Mouse (Mus musculus): Measurements from ENCODE around the gene Metap1d. TPM values are rescaled to one million over a fixed set of nuclear protein-coding genes. Genes with fewer than 3 reads are reported as not detected.

Gene Metap1d
- polyA plus RNA-seq (2015; fragmentation: Nextera tagmentation; extraction: Ambion mirVana): 21.0 and 21.4 TPM in 2 replicates

DNA sequence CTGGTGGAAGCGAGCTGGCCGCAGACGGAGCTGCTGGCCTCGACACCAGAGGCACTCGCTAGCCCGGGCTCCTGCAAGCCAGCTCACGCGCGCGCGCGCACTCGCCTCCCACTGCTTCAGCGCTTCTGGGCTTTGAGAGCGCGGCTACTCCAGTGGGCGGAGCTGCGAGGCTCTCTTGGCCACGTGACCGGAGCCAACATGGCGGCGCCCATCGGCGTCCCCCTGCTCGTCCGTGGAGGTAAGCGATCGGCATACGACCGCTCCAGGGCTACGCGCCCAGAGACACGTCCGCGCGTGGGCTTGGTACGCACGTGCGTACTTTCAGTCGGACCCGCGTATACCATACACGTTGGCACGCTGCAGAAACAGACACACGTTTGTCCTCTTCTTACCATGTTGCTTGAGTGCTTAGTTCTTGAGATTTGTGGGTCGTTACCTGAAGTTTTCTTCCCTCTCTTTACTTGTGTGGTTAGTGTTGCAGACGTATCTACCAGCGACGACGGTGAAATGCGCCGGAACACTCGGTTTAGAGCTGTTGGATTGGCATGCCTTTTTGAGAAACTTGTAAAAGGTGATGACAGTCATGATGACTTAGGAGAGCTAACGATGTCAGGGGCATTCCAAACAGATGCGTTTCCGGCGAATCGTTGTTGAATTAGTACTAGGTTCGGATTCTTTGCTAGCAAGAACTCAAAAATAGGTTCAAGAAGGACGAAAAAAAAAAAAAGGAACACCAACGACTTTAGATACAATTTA, at the start of gene Metap1d:
Gene Metap1d (plus strand): TSS at position 116 of the 756 bp plus-strand sequence.
- WGBS (ENCODE audit: insufficient replicate concordance): under 1% methylated on average over 61 of the region's 61 CpGs
- peak within 1 kb of the TSS; percentile 62 for H3K9ac ChIP-seq
- peak within 1 kb of the TSS; percentile 71 for H3K4me3 ChIP-seq (replicated peaks)
- peak; percentile 94 for ATAC-seq (ENCODE audit: insufficient read depth)
- no peaks in the 10 kb centered on the region for H3K9me3 ChIP-seq (replicated peaks)
- H3K36me3 ChIP-seq (replicated peaks): no peaks in the 10 kb centered on the region
- peaks cover 18% of the 10 kb centered on the region for H3K27me3 ChIP-seq
- H3K27ac ChIP-seq (replicated peaks): peak within 1 kb of the TSS; percentile 77
- H3K4me1 ChIP-seq (replicated peaks): peaks cover 46% of the 10 kb centered on the region
- H3K4me2 ChIP-seq: peak within 1 kb of the TSS; percentile 89

DNA sequence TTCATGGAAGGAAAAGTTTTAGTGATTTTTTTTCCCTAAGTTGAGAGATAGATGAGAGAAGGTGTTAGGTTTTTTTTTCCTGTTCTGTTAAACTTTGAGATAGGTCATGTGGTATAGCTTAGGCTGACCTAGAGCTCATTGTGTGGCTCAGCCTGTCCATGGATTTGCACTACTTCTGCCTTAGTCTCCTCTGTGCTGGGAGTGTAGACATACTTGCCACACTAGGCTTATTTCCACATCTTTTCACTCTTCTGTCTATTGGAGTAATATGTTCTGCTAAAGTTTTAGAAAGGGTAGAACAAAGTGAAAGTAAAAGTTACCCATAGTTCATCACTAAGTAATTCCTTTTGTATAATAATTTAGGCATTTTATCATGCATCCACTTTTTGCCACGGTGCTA, 47.5 kb upstream of the Metap1d start:
- WGBS (ENCODE audit: insufficient replicate concordance): 77% methylated on average over 1 of the region's 1 CpGs
- Histone ChIP-seq H3K27ac (replicated peaks) (no peak overlapping the region), H3K9ac (no peak overlapping the region), H3K4me3 (replicated peaks) (no peak overlapping the region), H3K36me3 (replicated peaks) (peaks cover 60% of the 10 kb centered on the region), H3K27me3 (no peaks in the 10 kb centered on the region), H3K9me3 (replicated peaks) (no peaks in the 10 kb centered on the region), H3K4me2 (no peak overlapping the region), H3K4me1 (replicated peaks) (no peaks in the 10 kb centered on the region)
- ATAC-seq (ENCODE audit: insufficient read depth): no peak

DNA sequence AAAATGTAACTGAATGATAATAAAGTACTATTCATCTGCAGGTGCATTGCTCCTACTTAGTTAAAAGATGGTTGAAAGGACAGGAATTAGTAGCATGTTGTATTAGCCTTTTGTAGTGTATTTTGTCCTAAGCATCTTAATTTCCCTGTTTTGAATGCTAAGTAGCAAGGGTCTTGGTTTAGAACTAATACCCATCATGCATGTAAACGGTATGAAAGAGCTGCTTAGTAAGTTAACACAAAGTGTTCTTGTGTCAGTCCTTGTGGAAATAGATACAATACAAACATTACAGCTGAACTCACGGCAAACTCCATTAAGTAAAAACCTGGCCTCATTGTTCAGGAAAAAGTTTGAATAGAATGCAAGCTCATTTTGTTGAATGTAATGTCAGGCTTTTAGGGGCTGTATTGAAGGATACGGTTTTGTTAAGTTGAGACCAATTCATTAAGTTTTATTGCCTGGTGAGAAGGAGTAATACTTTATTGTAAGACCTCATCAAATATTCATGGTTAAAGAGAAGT, 34.3 kb upstream of the Metap1d start:
- no peaks in the 10 kb centered on the region for H3K9me3 ChIP-seq (replicated peaks)

DNA sequence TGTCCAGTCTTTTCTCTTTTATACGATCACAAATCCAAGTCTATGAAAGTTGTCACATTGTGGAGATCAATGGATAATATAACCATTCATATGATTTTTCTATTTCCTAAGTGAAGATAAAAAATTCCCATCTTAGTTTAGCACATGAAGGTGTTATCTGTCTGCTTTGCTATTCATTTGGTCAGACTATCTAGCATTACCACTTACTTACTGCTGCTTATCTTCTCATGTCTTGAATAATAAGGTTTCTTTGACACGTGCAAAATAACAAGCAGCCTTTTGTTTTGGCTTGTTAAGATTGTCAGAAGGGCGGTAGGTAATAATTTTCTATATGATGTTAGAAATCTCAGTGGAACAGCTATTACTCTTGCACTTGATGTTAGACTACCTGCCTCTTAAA, 33.7 kb upstream of the Metap1d start:
- Histone ChIP-seq H3K4me3 (replicated peaks) (no peak overlapping the region), H3K9me3 (replicated peaks) (no peaks in the 10 kb centered on the region), H3K9ac (no peak overlapping the region), H3K4me2 (no peak overlapping the region), H3K36me3 (replicated peaks) (peaks cover 42% of the 10 kb centered on the region), H3K27ac (replicated peaks) (no peak overlapping the region), H3K27me3 (no peaks in the 10 kb centered on the region), H3K4me1 (replicated peaks) (peaks cover 3% of the 10 kb centered on the region; the same call in 1 of the 2 replicates)
- no peak for ATAC-seq (ENCODE audit: insufficient read depth)
- 35% methylated on average over 3 of the region's 3 CpGs for WGBS (ENCODE audit: insufficient replicate concordance)

More for the DNA sequence above, 34.3 kb upstream of the Metap1d start:
- no peak overlapping the region for H3K4me2 ChIP-seq
- no peak overlapping the region for H3K27ac ChIP-seq (replicated peaks)
- no peak overlapping the region for H3K4me3 ChIP-seq (replicated peaks)
- no peak for ATAC-seq (ENCODE audit: insufficient read depth)
- H3K36me3 ChIP-seq (replicated peaks): peaks cover 42% of the 10 kb centered on the region
- no peaks in the 10 kb centered on the region for H3K4me1 ChIP-seq (replicated peaks)
- H3K27me3 ChIP-seq: no peaks in the 10 kb centered on the region
- no peak overlapping the region for H3K9ac ChIP-seq
- 80% methylated on average over 3 of the region's 3 CpGs for WGBS (ENCODE audit: insufficient replicate concordance)

DNA sequence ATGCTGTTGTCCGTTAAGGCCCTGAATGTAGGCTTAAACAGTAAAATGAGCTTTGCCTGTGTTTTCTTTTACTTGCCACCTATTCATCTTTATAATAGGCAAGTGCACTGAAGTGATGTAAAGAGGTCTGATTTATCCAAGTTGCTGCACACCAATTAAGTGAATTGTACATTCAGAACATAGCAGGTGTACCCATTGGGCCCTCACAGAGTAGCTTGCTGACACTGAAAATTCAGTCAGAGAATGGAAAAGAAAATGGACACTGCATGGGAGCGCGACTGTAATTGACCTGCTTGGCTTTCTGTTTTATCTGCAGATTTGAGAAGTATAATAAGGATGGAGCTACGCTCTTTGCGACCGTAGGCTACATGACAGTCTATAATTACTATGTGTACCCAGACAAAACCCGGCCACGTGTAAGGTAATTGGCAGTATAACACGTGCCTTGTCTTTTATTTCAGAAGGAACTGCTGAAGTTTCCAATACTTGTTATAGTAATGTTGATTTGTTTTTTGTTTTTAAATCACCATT, 32.1 kb upstream of the Metap1d start:
- ATAC-seq (ENCODE audit: insufficient read depth): no peak
- H3K36me3 ChIP-seq (replicated peaks): peaks cover 40% of the 10 kb centered on the region
- no peaks in the 10 kb centered on the region for H3K9me3 ChIP-seq (replicated peaks)
- no peak overlapping the region for H3K4me2 ChIP-seq
- peaks cover 5% of the 10 kb centered on the region; the same call in 1 of the 2 replicates for H3K4me1 ChIP-seq (replicated peaks)
- WGBS (ENCODE audit: insufficient replicate concordance): 89% methylated on average over 9 of the region's 9 CpGs
- H3K9ac ChIP-seq: no peak overlapping the region
- H3K4me3 ChIP-seq (replicated peaks): no peak overlapping the region
- no peaks in the 10 kb centered on the region for H3K27me3 ChIP-seq
- no peak overlapping the region for H3K27ac ChIP-seq (replicated peaks)

DNA sequence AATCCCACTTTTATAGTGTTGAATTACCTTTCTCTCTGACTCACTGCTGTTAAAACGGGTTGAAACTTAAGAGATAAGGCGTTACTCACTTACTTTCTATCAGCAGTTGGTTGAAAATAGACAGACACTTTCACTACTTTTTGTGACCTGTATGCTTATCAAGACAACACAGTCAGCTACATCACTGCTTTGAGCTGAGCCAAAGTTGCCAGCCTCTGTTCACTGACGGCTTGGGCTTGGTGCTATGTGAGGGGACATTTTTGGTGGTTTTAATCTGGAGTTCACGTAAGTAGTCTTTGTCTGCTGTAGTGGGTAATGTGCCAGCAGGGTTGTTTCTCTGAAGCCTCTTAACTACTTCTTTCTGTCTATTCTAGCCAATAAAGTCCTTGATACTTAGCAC, 28.5 kb upstream of the Metap1d start:
- H3K27me3 ChIP-seq: no peaks in the 10 kb centered on the region
- peak; percentile 65 for ATAC-seq (ENCODE audit: insufficient read depth)
- H3K9me3 ChIP-seq (replicated peaks): no peaks in the 10 kb centered on the region
- peak overlapping the region; percentile 41; the same call in 1 of the 2 replicates for H3K27ac ChIP-seq (replicated peaks)
- WGBS (ENCODE audit: insufficient replicate concordance): 29% methylated on average over 4 of the region's 4 CpGs
- H3K4me1 ChIP-seq (replicated peaks): peaks cover 5% of the 10 kb centered on the region; the same call in 1 of the 2 replicates
- no peak overlapping the region for H3K4me3 ChIP-seq (replicated peaks)
- H3K36me3 ChIP-seq (replicated peaks): peaks cover 53% of the 10 kb centered on the region
- H3K9ac ChIP-seq: no peak overlapping the region
- H3K4me2 ChIP-seq: no peak overlapping the region

DNA sequence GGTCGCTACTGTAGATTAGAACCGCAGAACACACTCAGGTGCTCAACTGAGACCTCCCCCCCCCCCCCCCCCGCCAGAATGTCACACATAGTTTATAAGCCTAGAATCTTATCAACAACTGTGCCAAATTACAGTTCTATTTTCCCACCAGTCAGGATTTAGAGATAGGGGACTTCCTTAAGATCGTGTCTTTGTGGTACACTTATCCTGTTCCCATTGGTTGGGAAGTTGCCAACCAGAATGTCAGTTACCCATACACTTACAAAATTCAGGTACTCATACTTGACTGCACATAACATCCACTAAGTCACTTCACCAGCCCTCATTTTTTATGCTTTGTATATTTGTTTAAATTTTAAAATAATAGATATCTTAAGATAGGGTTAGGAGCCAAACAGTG, 17.6 kb upstream of the Metap1d start:
- Histone ChIP-seq H3K4me2 (no peak overlapping the region), H3K4me3 (replicated peaks) (no peak overlapping the region), H3K36me3 (replicated peaks) (peaks cover 70% of the 10 kb centered on the region), H3K9me3 (replicated peaks) (no peaks in the 10 kb centered on the region), H3K27ac (replicated peaks) (no peak overlapping the region), H3K9ac (no peak overlapping the region), H3K27me3 (no peaks in the 10 kb centered on the region), H3K4me1 (replicated peaks) (no peaks in the 10 kb centered on the region)
- WGBS (ENCODE audit: insufficient replicate concordance): 60% methylated on average over 4 of the region's 4 CpGs
- ATAC-seq (ENCODE audit: insufficient read depth): no peak

DNA sequence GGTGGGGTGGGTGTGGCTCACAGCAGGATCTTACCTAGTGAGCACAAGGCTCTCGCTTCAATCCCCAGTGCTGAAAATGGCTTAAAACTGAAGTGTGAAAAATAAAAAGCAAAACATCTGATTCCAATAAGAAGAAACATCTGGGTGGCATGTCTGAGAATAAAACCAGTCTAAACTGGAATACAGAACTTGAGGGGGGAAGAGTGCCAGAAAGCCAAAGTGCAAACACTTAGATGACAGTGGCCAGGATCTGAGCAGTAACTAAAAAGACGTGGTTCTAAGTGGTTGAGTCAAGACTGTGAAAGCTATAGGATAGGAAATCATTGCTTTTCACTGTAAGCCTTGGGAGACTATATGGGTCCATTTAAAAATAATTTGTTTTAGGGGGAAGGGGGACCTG, 9.7 kb upstream of the Metap1d start:
- no peak overlapping the region for H3K4me2 ChIP-seq
- H3K4me3 ChIP-seq (replicated peaks): no peak overlapping the region
- H3K27me3 ChIP-seq: peaks cover 29% of the 10 kb centered on the region
- H3K36me3 ChIP-seq (replicated peaks): peaks cover 28% of the 10 kb centered on the region
- 39% methylated on average over 2 of the region's 2 CpGs for WGBS (ENCODE audit: insufficient replicate concordance)
- peaks cover 6% of the 10 kb centered on the region for H3K4me1 ChIP-seq (replicated peaks)
- no peak overlapping the region for H3K9ac ChIP-seq
- no peaks in the 10 kb centered on the region for H3K9me3 ChIP-seq (replicated peaks)
- ATAC-seq (ENCODE audit: insufficient read depth): no peak
- no peak overlapping the region for H3K27ac ChIP-seq (replicated peaks)

DNA sequence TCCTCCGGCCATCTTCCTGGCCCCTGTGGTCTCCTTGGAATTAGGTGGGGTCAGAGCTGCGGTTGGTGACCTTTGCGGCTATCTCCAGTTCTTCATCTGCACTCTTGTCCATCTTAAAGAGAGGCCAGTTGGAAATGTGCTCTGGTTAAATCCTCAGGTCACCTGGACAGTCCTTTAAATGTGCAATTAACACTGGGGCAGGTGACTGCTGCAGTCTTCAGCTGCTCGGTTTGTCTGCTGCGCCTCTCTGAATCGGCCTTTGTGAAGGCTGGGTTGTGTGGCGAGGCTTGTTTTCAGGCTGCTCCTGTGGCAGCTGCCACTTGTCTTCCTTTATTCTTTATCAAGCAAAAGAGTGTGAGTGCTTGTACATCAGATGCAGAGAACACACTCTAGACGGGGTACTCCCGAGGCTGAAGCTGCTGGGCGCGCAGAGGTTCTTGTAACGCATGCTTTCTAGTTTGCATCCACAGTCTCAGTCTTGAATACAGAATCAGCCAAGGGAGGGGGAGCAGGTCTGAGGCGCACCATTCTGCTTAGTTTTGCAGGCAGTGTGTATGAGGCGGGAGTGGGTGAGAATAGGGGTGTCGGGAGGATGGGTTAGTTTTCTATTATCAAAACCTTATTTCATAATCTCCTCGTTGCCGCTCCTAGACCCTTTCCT, 7.4 kb upstream of the Metap1d start:
- 63% methylated on average over 17 of the region's 17 CpGs for WGBS (ENCODE audit: insufficient replicate concordance)
- no peak for ATAC-seq (ENCODE audit: insufficient read depth)

DNA sequence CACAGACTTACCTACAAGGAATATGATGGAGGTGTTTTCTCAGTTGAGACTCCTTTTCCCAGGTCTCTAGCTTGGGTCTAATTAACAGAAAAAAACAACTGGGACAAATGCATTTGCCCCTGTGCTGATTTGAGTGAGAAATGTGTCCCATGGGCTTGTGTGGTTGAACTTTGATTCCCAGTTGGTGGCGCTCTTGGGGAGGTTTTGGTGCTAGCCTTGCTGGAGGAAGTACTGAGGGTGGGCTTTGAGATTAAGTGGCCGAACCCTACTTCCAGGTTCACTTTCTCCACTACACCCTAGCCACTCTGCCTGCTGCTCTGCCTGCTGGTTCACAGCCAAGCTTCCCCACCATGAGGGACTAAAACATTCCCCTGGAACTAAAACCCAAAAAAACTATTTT, 3.5 kb upstream of the Metap1d start:
- ATAC-seq (ENCODE audit: insufficient read depth): no peak

More for the DNA sequence above, 7.4 kb upstream of the Metap1d start:
- H3K4me1 ChIP-seq (replicated peaks): peaks cover 7% of the 10 kb centered on the region
- H3K36me3 ChIP-seq (replicated peaks): peaks cover 11% of the 10 kb centered on the region
- H3K4me2 ChIP-seq: no peak overlapping the region
- no peak overlapping the region for H3K9ac ChIP-seq
- H3K27me3 ChIP-seq: peaks cover 43% of the 10 kb centered on the region
- H3K9me3 ChIP-seq (replicated peaks): no peaks in the 10 kb centered on the region
- H3K27ac ChIP-seq (replicated peaks): no peak overlapping the region
- no peak overlapping the region for H3K4me3 ChIP-seq (replicated peaks)

DNA sequence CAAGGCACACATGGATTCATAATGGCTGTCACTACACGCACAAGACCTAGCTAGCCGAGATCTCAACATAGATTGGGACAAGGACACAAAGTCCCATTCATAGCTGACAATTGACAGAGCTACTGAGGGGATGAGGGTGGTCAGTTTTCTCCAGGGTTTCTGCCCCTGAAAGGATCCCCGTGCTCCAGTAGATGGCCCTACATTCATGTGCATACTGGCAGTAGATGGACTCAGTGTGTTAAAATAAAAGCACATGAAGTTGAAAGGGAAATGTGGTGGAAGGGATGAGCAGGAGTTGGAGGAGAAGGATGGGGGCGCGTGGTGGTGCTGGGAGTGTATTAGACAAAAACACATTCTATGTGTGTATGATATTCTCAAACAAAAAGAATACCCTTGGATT, 1.3 kb upstream of the Metap1d start:
- H3K4me1 ChIP-seq (replicated peaks): peaks cover 45% of the 10 kb centered on the region
- no peaks in the 10 kb centered on the region for H3K9me3 ChIP-seq (replicated peaks)
- no peak overlapping the region for H3K9ac ChIP-seq
- peaks cover 32% of the 10 kb centered on the region for H3K27me3 ChIP-seq
- H3K4me2 ChIP-seq: no peak overlapping the region
- no peak for ATAC-seq (ENCODE audit: insufficient read depth)
- no peak overlapping the region for H3K27ac ChIP-seq (replicated peaks)
- H3K36me3 ChIP-seq (replicated peaks): no peaks in the 10 kb centered on the region
- H3K4me3 ChIP-seq (replicated peaks): no peak overlapping the region
- WGBS (ENCODE audit: insufficient replicate concordance): 56% methylated on average over 5 of the region's 5 CpGs

More for the DNA sequence above, 3.5 kb upstream of the Metap1d start:
- Histone ChIP-seq H3K4me2 (no peak overlapping the region), H3K4me1 (replicated peaks) (peaks cover 30% of the 10 kb centered on the region), H3K27ac (replicated peaks) (no peak overlapping the region), H3K4me3 (replicated peaks) (no peak overlapping the region), H3K9me3 (replicated peaks) (no peaks in the 10 kb centered on the region), H3K27me3 (peaks cover 46% of the 10 kb centered on the region), H3K9ac (no peak overlapping the region), H3K36me3 (replicated peaks) (no peaks in the 10 kb centered on the region)
- WGBS (ENCODE audit: insufficient replicate concordance): 8% methylated on average over 2 of the region's 2 CpGs
